Comparison of ENCODE assay signal across 8 mouse cellular contexts in genomic region chr8:121650389-121651307, GRCm38 (mm10). TPM values are rescaled to one million over a fixed set of nuclear protein-coding genes. Genes with fewer than 3 reads are reported as not detected.
DNase-seq lines count a peak whose midpoint lies in the region; ATAC-seq and TF ChIP-seq lines count a peak whose summit lies in the region.

No protein-coding gene starts in this region.

- ATAC-seq in heart, postnatal 0 days (ENCODE audit: insufficient read depth, low read depth) = no peak
- no peak for ATAC-seq in liver, embryonic 11.5 days (replicated peaks; ENCODE audit: low FRiP score)
- no peak for ATAC-seq in stomach, postnatal 0 days (ENCODE audit: low FRiP score, low TSS enrichment)
- ATAC-seq in inflammation-experienced regulatory T-cells, adult 6 months = no peak

- intact Hi-C loops in heart, adult 2 months (cut with DNase I) = loop anchor here (2.0 kb wide), 1 partner anchor 14 kb away; no protein-coding TSS in a partner anchor
- intact Hi-C loops in heart, postnatal 25 days (cut with DNase I) = loop anchor here (2.0 kb wide), 1 partner anchor 46 kb away; no protein-coding TSS in a partner anchor

- peak in 1 of 2 experiments; percentile 25 for DNase-seq in heart, adult 2 months
- DNase-seq in heart, postnatal 25 days (ENCODE audit: low spot score) = no peak
- peak; percentile 21 for DNase-seq in NIH3T3 (ENCODE audit: low read depth)
- DNase-seq in heart, postnatal 0 days (ENCODE audit: low spot score) = no peak
- no peak for DNase-seq in liver, embryonic 11.5 days (ENCODE audit: low spot score)
- no peak for DNase-seq in stomach, postnatal 0 days (ENCODE audit: low spot score)
- no peak for DNase-seq in right cerebral cortex, postnatal 25 days

- H3K9ac ChIP-seq in heart, adult 2 months (ENCODE audit: low read depth, low read length) = peak overlapping the region; percentile 97
- H3K9ac ChIP-seq in heart, postnatal 0 days (replicated peaks; ENCODE audit: low read depth, low read length) = peak overlapping the region; percentile 69
- H3K9ac ChIP-seq in liver, embryonic 11.5 days (ENCODE audit: low read depth, low read length) = no peak overlapping the region
- peak overlapping the region; percentile 71 for H3K9ac ChIP-seq in stomach, postnatal 0 days (ENCODE audit: low read length)

- no peaks in the 10 kb centered on the region for H3K9me3 ChIP-seq in heart, postnatal 0 days (replicated peaks; ENCODE audit: control insufficient read depth, low read length)
- no peaks in the 10 kb centered on the region for H3K9me3 ChIP-seq in liver, embryonic 11.5 days (ENCODE audit: control insufficient read depth, low read length)
- no peaks in the 10 kb centered on the region for H3K9me3 ChIP-seq in stomach, postnatal 0 days (ENCODE audit: control insufficient read depth, low read length)

- no peak for TF ChIP-seq EP300 in heart, adult 2 months (IDR thresholded peaks at IDR 0.05; ENCODE audit: insufficient read depth, low read depth, low read length)
- no peak for TF ChIP-seq EP300 in heart, postnatal 0 days (IDR thresholded peaks at IDR 0.05; ENCODE audit: low read depth)
- TF ChIP-seq EP300 in stomach, postnatal 0 days (optimal IDR thresholded peaks at IDR 0.05) = no peak

- peaks cover 31% of the 10 kb centered on the region for H3K4me1 ChIP-seq in heart, adult 2 months (ENCODE audit: control insufficient read depth, insufficient read depth, low read length)
- peaks cover 39% of the 10 kb centered on the region for H3K4me1 ChIP-seq in heart, postnatal 0 days (ENCODE audit: control insufficient read depth, insufficient read depth)
- peaks cover 22% of the 10 kb centered on the region for H3K4me1 ChIP-seq in liver, embryonic 11.5 days (replicated peaks; ENCODE audit: control insufficient read depth, insufficient read depth, low read length)
- H3K4me1 ChIP-seq in stomach, postnatal 0 days (replicated peaks; ENCODE audit: control insufficient read depth, insufficient read depth) = peaks cover 8% of the 10 kb centered on the region

- peaks cover 16% of the 10 kb centered on the region for H3K79me2 ChIP-seq in heart, adult 2 months (replicated peaks; ENCODE audit: control insufficient read depth, insufficient read depth, low read length)

- TF ChIP-seq CTCF in heart, adult 2 months (IDR thresholded peaks at IDR 0.05) = no peak
- TF ChIP-seq CTCF in heart, postnatal 0 days (IDR thresholded peaks at IDR 0.05; ENCODE audit: low read depth) = no peak
- TF ChIP-seq CTCF in stomach, postnatal 0 days (IDR thresholded peaks at IDR 0.05; ENCODE audit: low read depth) = no peak

- no peaks in the 10 kb centered on the region for H3K27me3 ChIP-seq in heart, adult 2 months (ENCODE audit: control insufficient read depth, insufficient read depth, low read length)
- H3K27me3 ChIP-seq in heart, postnatal 0 days (ENCODE audit: control insufficient read depth, insufficient read depth, low read length) = no peaks in the 10 kb centered on the region
- peaks cover 61% of the 10 kb centered on the region for H3K27me3 ChIP-seq in liver, embryonic 11.5 days (replicated peaks; ENCODE audit: control insufficient read depth, insufficient read depth, low read length)
- no peaks in the 10 kb centered on the region for H3K27me3 ChIP-seq in stomach, postnatal 0 days (ENCODE audit: control insufficient read depth, insufficient read depth, low read length)

- H3K4me2 ChIP-seq in heart, postnatal 0 days (ENCODE audit: low read depth, low read length) = peak overlapping the region; percentile 99
- H3K4me2 ChIP-seq in liver, embryonic 11.5 days = peak overlapping the region; percentile 79
- peak overlapping the region; percentile 98 for H3K4me2 ChIP-seq in stomach, postnatal 0 days (replicated peaks; ENCODE audit: low read depth)

- no peak for TF ChIP-seq POLR2A in heart, adult 2 months (IDR thresholded peaks at IDR 0.05; ENCODE audit: insufficient read depth, low read depth, low read length)

- peak overlapping the region; percentile 77 for H3K4me3 ChIP-seq in heart, adult 2 months
- H3K4me3 ChIP-seq in heart, postnatal 0 days (ENCODE audit: low read depth, low read length) = peak overlapping the region; percentile 64
- peak overlapping the region; percentile 64 for H3K4me3 ChIP-seq in liver, embryonic 11.5 days (ENCODE audit: low read depth, low read length)
- peak overlapping the region; percentile 65 for H3K4me3 ChIP-seq in stomach, postnatal 0 days (ENCODE audit: low read depth, low read length)

- WGBS in heart, adult 2 months = 41% methylated on average over 20 of the region's 20 CpGs
- WGBS in heart, postnatal 0 days = 54% methylated on average over 20 of the region's 20 CpGs
- WGBS in liver, embryonic 11.5 days = 50% methylated on average over 20 of the region's 20 CpGs
- WGBS in stomach, postnatal 0 days = 54% methylated on average over 20 of the region's 20 CpGs

- peak overlapping the region; percentile 73; the same call in 1 of the 2 replicates for H3K27ac ChIP-seq in heart, adult 2 months
- no peak overlapping the region for H3K27ac ChIP-seq in heart, postnatal 0 days (ENCODE audit: low read depth)
- H3K27ac ChIP-seq in liver, embryonic 11.5 days (ENCODE audit: low read depth, low read length) = no peak overlapping the region
- H3K27ac ChIP-seq in stomach, postnatal 0 days (replicated peaks) = no peak overlapping the region

- H3K36me3 ChIP-seq in heart, adult 2 months (ENCODE audit: control insufficient read depth, insufficient read depth, low read length) = no peaks in the 10 kb centered on the region; the same call in 1 of the 2 replicates
- H3K36me3 ChIP-seq in heart, postnatal 0 days (replicated peaks; ENCODE audit: control insufficient read depth, insufficient read depth, low read length) = peaks cover 4% of the 10 kb centered on the region; the same call in 1 of the 2 replicates
- H3K36me3 ChIP-seq in liver, embryonic 11.5 days (ENCODE audit: control insufficient read depth, insufficient read depth, low read length) = no peaks in the 10 kb centered on the region
- H3K36me3 ChIP-seq in stomach, postnatal 0 days (ENCODE audit: control insufficient read depth, insufficient read depth, low read length) = no peaks in the 10 kb centered on the region

RNA-seq across cellular contexts. Expression of gene Zcchc14, which starts 2.1 kb away (rescaled TPM):
- 10 to 100 TPM; 28.5 to 30.0 TPM for total RNA-seq in heart, adult 2 months (2021)
- polyA plus RNA-seq in heart, adult 2 months (2012; rRNA removed) = 17.6 and 22.1 TPM in 2 replicates
- total RNA-seq in heart, postnatal 25 days (2021) = 10 to 100 TPM; 27.1 to 31.3 TPM
- total RNA-seq in heart, postnatal 0 days (2014; rRNA removed; ENCODE audit: low replicate concordance) = 18.1 and 20.4 TPM in 2 replicates
- polyA plus RNA-seq in heart, postnatal 0 days (2015; fragmentation: Nextera tagmentation; extraction: Ambion mirVana) = 4.8 and 5.6 TPM in 2 replicates
- 6.2 and 7.3 TPM in 2 replicates for polyA plus RNA-seq in liver, embryonic 11.5 days (2014; fragmentation: Nextera tagmentation; extraction: Ambion mirVana)
- polyA plus RNA-seq in stomach, postnatal 0 days (2015; fragmentation: Nextera tagmentation; extraction: Ambion mirVana) = 4.5 and 5.1 TPM in 2 replicates
- polyA plus RNA-seq in inflammation-experienced regulatory T-cells, adult 6 months (2017; shearing (Covaris generic)) = 1 to 10 TPM in 1 of 3 experiments, under 1 TPM in 2; 0.09 to 1.0 (median 0.22) TPM
